Mouse (Mus musculus): ENCODE results near the gene Ift20.

GRCm38 (mm10) chr11:78545181-78545580 lies 9.0 kb downstream of the Ift20 start:
- TF ChIP-seq CTCF (IDR thresholded peaks at IDR 0.05; ENCODE audit: extremely low read depth, insufficient read depth, insufficient read length, insufficient replicate concordance): no peak
- TF ChIP-seq POLR2A (IDR thresholded peaks at IDR 0.05; ENCODE audit: low read depth, low read length): no peak
